Mouse (Mus musculus) bone marrow, adult 2 months (tissue): ENCODE data around the gene Dmtf1. TPM values are rescaled to one million over a fixed set of nuclear protein-coding genes. Genes with fewer than 3 reads are reported as not detected.
A peak's percentile ranks its signal among the peaks of the same experiment; 100 is the strongest.
"Not testable (repeated sequence)": the region's sequence is repeated elsewhere in the genome, so short reads cannot be mapped to it uniquely, and the experiment has no call there.

Experiments used
- H3K27ac ChIP-seq: fragments of 200-500 bp; 2 replicates; pipeline ENCODE4 v1.5.1; 2012; ENCODE audit warnings: low read depth, mild to moderate bottlenecking, control low read depth, inconsistent platforms, low read length; ENCODE audit not compliant: control insufficient read depth, poor library complexity, insufficient read depth
- H3K4me1 ChIP-seq: fragments of 200-500 bp; 2 replicates; pipeline ENCODE4 v1.6.1; 2011; ENCODE audit warnings: low read length; ENCODE audit not compliant: control insufficient read depth, insufficient read depth
- H3K4me3 ChIP-seq: fragments of 200-500 bp; replicated peaks from 2 replicates; pipeline ENCODE3; 2011; ENCODE audit warnings: mild to moderate bottlenecking, low read depth, low read length, control low read depth; ENCODE audit not compliant: control insufficient read depth
- CTCF ChIP-seq: fragments of 200-500 bp; IDR thresholded peaks from 2 replicates; pipeline ENCODE4 v1.5.1; 2011; ENCODE audit warnings: low read length, control low read depth; ENCODE audit not compliant: control insufficient read depth, insufficient read depth
- POLR2A ChIP-seq: fragments of 200-500 bp; IDR thresholded peaks from 2 replicates; pipeline ENCODE4 v1.6.1; 2011; ENCODE audit warnings: low read depth, mild to moderate bottlenecking, control low read depth, low read length, borderline replicate concordance; ENCODE audit not compliant: control insufficient read depth
- whole genome bisulfite sequencing: fragments of 180-500 bp; shearing (Covaris S2); methylation state at CpG from one replicate; pipeline ENCODE4 v1.1.7; 2018; 5-methylcytosine and 5-hydroxymethylcytosine counted together
- polyA plus RNA-seq: library from polyadenylated mRNA; stranded (reverse); fragments of >200 nt; gene quantifications from 2 replicates; pipeline ENCODE4 v1.2.4, GENCODE M21; 2011; ENCODE audit warnings: low replicate concordance; ENCODE audit not compliant: missing spikeins, insufficient read depth, insufficient read length

Dmtf1 gene
- polyA plus RNA-seq, result 9.7 and 11.9 TPM in 2 replicates

DNA sequence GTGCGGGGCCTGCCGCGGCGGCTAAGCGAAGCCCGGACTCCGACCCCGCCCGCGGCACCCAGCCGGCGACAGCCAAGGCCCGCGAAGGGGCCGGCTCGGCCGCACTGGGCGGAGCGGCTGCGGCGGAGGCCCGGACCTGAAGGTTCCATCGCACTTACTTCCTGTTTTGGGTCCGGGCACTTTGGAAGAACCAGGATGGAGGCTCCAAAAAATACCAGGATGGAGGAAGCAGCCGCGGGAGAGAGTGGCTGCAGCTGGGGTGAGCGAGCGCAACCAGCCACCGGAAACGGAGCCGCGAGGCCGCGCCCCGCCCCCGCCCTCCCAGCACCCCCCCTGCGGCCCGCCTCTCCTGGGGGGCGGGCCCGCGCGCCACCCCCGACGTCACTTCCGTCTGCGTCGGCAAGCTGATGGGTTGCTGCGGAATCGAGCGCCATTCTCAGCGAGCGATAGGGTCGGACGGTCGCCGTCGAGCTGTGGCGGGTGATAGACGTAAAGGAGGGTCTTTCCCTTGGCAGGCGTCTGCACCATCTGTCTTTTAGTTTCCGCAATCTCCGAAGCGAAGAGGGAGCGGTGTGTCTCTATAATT, at the start of gene Dmtf1:
Dmtf1 (minus strand) TSS at position 321 of the 586 bp plus-strand sequence.
- TF ChIP-seq CTCF, result no peak
- peak; percentile 98 for TF ChIP-seq POLR2A
- peak within 1 kb of the TSS; percentile 90 for H3K27ac ChIP-seq
- peak within 1 kb of the TSS; percentile 84 for H3K4me3 ChIP-seq
- peaks cover 2% of the 10 kb centered on the region; the same call in 1 of the 2 replicates for H3K4me1 ChIP-seq
- under 1% methylated on average over 64 of the region's 64 CpGs for WGBS

DNA sequence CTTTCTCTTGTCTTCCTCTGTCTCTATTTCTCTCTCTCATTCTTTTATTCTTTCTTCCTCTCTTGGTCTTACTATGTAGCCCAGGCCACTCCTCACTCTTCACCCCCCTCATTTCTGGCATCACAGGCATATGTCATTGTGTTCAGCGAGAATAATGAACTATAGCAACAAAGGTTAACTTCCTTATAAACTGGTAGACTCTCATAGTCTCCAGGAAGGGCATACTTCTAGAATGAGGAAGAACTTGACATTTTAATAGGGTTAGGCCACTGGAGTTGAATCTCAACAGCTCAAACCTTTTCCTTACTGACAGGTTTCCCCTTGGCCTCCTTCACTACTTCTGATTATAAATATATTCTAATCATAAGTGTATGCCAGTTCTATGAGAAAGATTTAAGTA, 24.9 kb upstream of the Dmtf1 start:
- Histone ChIP-seq H3K4me3 (no peak overlapping the region), H3K4me1 (no peaks in the 10 kb centered on the region), H3K27ac (no peak overlapping the region)
- 11% methylated on average over 1 of the region's 1 CpGs for WGBS
- no peak for TF ChIP-seq POLR2A
- TF ChIP-seq CTCF, result no peak

DNA sequence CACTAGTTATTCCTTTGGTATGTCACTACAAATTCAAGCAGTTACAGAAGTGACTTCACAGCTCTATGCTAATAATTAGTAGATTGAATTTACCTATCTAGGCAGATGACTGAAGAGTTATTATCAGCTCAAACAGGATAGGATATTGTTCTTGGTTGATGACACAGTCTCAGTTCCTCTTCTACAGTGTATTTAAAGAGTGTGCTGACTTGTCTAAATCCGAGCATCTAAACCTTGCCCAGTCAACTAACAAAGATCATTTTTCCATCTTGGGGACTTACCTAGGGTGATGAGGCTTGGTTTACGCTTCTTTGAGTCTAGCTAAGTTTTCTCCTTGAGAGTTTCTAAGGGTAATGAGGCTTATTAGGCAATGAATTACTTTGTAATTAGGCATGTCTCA, 11.7 kb upstream of the Dmtf1 start:
- TF ChIP-seq POLR2A, result no peak
- TF ChIP-seq CTCF, result no peak
- H3K4me1 ChIP-seq, result no peaks in the 10 kb centered on the region
- H3K4me3 ChIP-seq, result no peak overlapping the region
- H3K27ac ChIP-seq, result no peak overlapping the region
- 52% methylated on average over 2 of the region's 2 CpGs for WGBS

DNA sequence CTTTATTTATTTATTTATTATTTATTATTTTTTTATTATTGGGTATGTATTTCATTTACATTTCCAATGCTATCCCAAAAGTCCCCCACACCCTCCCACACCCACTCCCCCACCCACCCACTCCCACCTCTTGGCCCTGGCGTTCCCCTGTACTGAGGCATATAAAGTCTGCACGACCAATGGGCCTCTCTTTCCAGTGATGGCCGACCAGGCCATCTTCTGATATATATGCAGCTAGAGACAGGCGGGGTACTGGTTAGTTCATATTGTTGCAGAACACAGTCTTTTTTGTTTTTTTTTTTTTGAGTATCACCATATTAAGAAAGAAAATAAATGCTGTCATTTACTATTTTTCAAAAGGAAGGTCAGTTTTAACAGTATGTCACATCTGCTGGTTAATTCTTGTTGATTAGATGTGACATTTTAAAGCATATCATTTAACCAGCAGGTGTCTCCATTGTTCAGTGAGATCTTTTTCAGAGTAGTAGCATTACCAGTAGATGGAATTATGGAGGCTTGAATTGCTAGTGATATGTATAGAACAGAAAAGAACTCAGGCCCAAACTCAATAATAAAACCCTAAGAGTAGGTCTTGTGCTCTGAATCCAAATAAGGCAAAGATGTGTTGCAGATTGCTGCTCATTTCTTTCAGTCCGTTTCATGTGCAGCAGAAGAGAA, 7.9 kb upstream of the Dmtf1 start:
- not testable (repeated sequence) for H3K4me3 ChIP-seq, H3K4me1 ChIP-seq, H3K27ac ChIP-seq
- 63% methylated on average over 5 of the region's 5 CpGs for WGBS

DNA sequence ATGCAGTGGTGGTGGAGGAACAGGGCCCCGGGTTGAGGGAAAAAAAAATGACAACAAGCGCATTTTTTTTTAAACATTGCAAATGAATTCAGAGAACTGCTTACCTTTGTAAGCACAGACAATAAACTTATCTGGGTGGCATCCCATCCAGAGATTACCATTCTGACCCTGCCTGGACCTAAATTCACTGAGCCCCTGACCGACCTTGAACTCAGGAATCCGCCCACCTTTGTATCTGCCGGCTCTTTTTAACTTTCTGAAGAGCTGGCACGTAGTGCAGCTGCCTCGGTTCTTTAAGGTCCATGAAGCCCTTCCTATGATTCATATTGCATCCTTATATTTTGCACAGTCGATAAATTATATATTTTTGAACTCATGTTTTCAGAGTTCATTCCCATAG, 4.8 kb upstream of the Dmtf1 start:
- Histone ChIP-seq H3K27ac (no peak overlapping the region), H3K4me1 (peaks cover 2% of the 10 kb centered on the region; the same call in 1 of the 2 replicates), H3K4me3 (no peak overlapping the region)
- TF ChIP-seq POLR2A (no peak), CTCF (no peak)
- WGBS, result 78% methylated on average over 8 of the region's 8 CpGs

DNA sequence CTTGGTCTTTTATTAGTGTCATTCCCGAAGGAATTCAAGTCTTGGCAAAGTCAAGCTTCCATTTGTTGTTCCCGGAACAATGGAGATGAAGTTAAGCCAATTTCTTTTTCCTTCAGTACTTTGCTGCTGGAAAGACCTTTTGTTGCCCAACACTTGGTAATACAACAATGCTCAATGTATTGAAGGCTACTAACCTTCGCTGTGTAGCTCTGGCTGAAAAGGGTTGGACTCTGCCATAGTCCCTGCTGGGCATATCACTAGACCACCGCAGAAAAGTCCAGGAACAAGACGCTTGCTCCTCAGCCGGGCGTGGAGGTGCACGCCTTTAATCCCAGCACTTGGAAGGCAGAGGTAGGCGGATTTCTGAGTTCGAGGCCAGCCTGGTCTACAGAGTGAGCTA, 3.6 kb upstream of the Dmtf1 start:
- whole genome bisulfite sequencing, result 87% methylated on average over 10 of the region's 10 CpGs
- H3K4me3 ChIP-seq, H3K4me1 ChIP-seq, H3K27ac ChIP-seq: not testable (repeated sequence)

DNA sequence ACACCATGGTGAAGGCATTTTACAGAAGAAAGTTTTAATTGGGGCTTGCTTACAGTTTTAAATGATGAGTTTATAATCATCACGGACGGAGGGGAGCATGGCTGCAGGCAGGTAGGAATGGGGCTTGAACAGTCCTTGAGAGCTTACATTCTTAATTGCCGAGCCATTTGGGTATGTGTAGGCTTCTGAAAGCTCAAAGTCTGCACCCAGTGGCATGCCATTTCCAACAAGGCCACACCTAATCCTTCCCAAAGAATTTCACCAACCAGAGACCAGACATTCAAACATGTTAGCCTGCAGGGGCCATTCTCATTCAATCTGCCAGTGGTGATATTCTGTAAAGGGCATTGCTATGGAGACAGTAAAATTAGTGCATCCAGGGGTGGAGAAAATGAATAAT, 1.8 kb upstream of the Dmtf1 start:
- Histone ChIP-seq H3K4me3 (no peak overlapping the region), H3K27ac (no peak overlapping the region), H3K4me1 (peaks cover 2% of the 10 kb centered on the region; the same call in 1 of the 2 replicates)
- TF ChIP-seq POLR2A (no peak), CTCF (no peak)
- WGBS, result 93% methylated on average over 3 of the region's 3 CpGs

DNA sequence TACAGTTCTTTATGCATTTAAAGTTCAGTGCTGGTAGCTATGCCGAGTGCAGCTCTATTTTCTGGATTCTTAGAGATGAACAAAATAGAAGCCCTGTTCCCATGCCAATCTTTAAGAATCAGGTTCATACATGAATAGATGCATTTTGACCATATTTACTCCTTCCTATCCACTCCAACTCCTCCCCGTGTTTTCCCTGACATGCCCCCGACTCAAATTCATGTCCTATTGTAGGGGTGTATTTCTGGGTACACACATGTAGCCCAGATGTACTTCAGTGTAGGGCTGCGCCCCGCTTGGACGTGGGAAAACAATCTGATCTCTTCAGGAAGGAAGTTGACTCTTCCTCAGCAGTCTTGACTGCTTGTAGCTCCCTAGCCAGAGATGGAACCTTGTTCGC, 512 bp upstream of the Dmtf1 start:
- TF ChIP-seq POLR2A, result no peak
- TF ChIP-seq CTCF, result no peak
- Histone ChIP-seq H3K4me3 (peak overlapping the region; percentile 84), H3K4me1 (peaks cover 2% of the 10 kb centered on the region; the same call in 1 of the 2 replicates), H3K27ac (no peak overlapping the region)
- WGBS, result 15% methylated on average over 7 of the region's 7 CpGs
